Mouse (Mus musculus) embryonic facial prominence, embryonic 13.5 days (tissue): ENCODE results near the gene Clec9a. TPM values are rescaled to one million over a fixed set of nuclear protein-coding genes. Genes with fewer than 3 reads are reported as not detected.
A peak's percentile ranks its signal among the peaks of the same experiment; 100 is the strongest.

Experiments used
- ATAC-seq: fragments of 200-750 bp; cut with Nextera tagmentation; 2 replicates; pipeline ENCODE4 v1.8.0; 2017; ENCODE audit warnings: low read depth; ENCODE audit not compliant: insufficient number of reproducible peaks, insufficient read depth, low FRiP score, low TSS enrichment
- H3K27ac ChIP-seq: fragments of 300-500 bp; sonication (generic); 2 replicates; pipeline ENCODE4 v1.5.1; 2015; ENCODE audit warnings: moderate library complexity, mild to moderate bottlenecking, inconsistent platforms
- H3K27me3 ChIP-seq: fragments of 300-500 bp; sonication (generic); 2 replicates; pipeline ENCODE4 v1.6.1; 2015; ENCODE audit warnings: mild to moderate bottlenecking, inconsistent platforms
- H3K36me3 ChIP-seq: fragments of 300-500 bp; sonication (generic); 2 replicates; pipeline ENCODE4 v1.6.1; 2015; ENCODE audit warnings: mild to moderate bottlenecking, inconsistent platforms
- H3K4me1 ChIP-seq: fragments of 300-500 bp; sonication (generic); 2 replicates; pipeline ENCODE4 v1.6.1; 2015; ENCODE audit warnings: inconsistent platforms
- H3K4me2 ChIP-seq: fragments of 300-500 bp; sonication (generic); 2 replicates; pipeline ENCODE4 v1.6.1; 2015; ENCODE audit warnings: moderate library complexity, mild to moderate bottlenecking, inconsistent platforms
- H3K4me3 ChIP-seq: fragments of 300-500 bp; sonication (generic); 2 replicates; pipeline ENCODE4 v1.5.1; 2015; ENCODE audit warnings: mild to moderate bottlenecking, inconsistent platforms
- H3K9ac ChIP-seq: fragments of 300-500 bp; sonication (generic); 2 replicates; pipeline ENCODE4 v1.6.1; 2015; ENCODE audit warnings: mild to moderate bottlenecking, inconsistent platforms
- H3K9me3 ChIP-seq: fragments of 300-500 bp; sonication (generic); 2 replicates; pipeline ENCODE4 v1.6.1; 2016; ENCODE audit warnings: inconsistent platforms
- WGBS: fragments of 180-500 bp; shearing (Covaris S2); methylation state at CpG from one replicate; pipeline ENCODE4 v1.1.7; 2015; ENCODE audit warnings: mixed read lengths; 5-methylcytosine and 5-hydroxymethylcytosine counted together
- polyA plus RNA-seq: library from polyadenylated mRNA; unstranded; fragments of >200 nt; fragmentation: Nextera tagmentation; extraction: Ambion mirVana; gene quantifications from 2 replicates; pipeline ENCODE4 v1.2.1, GENCODE M21; 2015

Gene Clec9a
- polyA plus RNA-seq, 1 experiment from 2014 or later, result 0.06 TPM

GRCm38 (mm10) chr6:129393732-129394131, 14.9 kb upstream of the Clec9a start:
- no peaks in the 10 kb centered on the region for H3K9me3 ChIP-seq
- no peaks in the 10 kb centered on the region for H3K4me1 ChIP-seq
- H3K4me2 ChIP-seq, result no peak overlapping the region
- no peaks in the 10 kb centered on the region for H3K27me3 ChIP-seq
- no peaks in the 10 kb centered on the region for H3K36me3 ChIP-seq
- no peak overlapping the region for H3K9ac ChIP-seq
- H3K27ac ChIP-seq, result no peak overlapping the region
- H3K4me3 ChIP-seq, result no peak overlapping the region
- ATAC-seq, result no peak
- 74% methylated on average over 6 of the region's 6 CpGs for WGBS

- no peak within 1 kb of the TSS for H3K4me3 ChIP-seq
- no peaks in the 10 kb centered on the region for H3K4me1 ChIP-seq
- no peak within 1 kb of the TSS for H3K4me2 ChIP-seq
- H3K27ac ChIP-seq, result no peak within 1 kb of the TSS
- no peaks in the 10 kb centered on the region for H3K9me3 ChIP-seq
- no peaks in the 10 kb centered on the region for H3K27me3 ChIP-seq
- no peak for ATAC-seq
- no peak within 1 kb of the TSS for H3K9ac ChIP-seq
- H3K36me3 ChIP-seq, result no peaks in the 10 kb centered on the region
- WGBS, result 77% methylated on average over 8 of the region's 8 CpGs
Observed at GRCm38 (mm10) chr6:129396997-129397396, 11.7 kb upstream of the Clec9a start, which contains the start of gene Clec1b. Gene Clec1b (plus strand): TSS chr6:129397297.

GRCm38 (mm10) chr6:129399945-129400344, 8.7 kb upstream of the Clec9a start:
- Histone ChIP-seq H3K4me2 (no peak overlapping the region), H3K4me1 (no peaks in the 10 kb centered on the region), H3K4me3 (no peak overlapping the region), H3K9me3 (no peaks in the 10 kb centered on the region), H3K27me3 (no peaks in the 10 kb centered on the region), H3K27ac (no peak overlapping the region), H3K9ac (no peak overlapping the region), H3K36me3 (no peaks in the 10 kb centered on the region)
- 62% methylated on average over 6 of the region's 6 CpGs for WGBS
- no peak for ATAC-seq

DNA sequence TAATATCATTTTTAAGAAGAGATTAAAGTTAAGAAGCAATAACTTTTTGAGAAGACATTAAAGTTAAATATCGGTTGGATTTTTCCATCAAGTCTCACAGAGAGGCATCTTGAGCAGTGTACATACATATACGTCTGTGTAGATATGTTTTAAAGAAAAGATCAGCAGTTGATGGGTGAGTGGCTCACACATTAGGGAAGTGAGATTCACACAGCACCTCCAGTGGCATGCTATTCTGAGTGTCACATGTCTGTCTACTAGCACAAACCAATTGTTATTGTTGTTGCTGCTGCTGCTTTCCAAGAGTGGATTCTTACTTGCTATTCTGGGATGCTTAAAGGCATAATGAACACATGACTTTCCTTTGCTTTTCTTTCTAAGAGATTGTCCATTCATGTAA, 6.3 kb upstream of the Clec9a start:
- ATAC-seq, result no peak
- WGBS, result 90% methylated on average over 2 of the region's 2 CpGs
- H3K4me2 ChIP-seq, result no peak overlapping the region
- no peaks in the 10 kb centered on the region for H3K4me1 ChIP-seq
- H3K4me3 ChIP-seq, result no peak overlapping the region
- no peak overlapping the region for H3K9ac ChIP-seq
- no peaks in the 10 kb centered on the region for H3K9me3 ChIP-seq
- no peaks in the 10 kb centered on the region for H3K27me3 ChIP-seq
- H3K36me3 ChIP-seq, result no peaks in the 10 kb centered on the region
- no peak overlapping the region for H3K27ac ChIP-seq

DNA sequence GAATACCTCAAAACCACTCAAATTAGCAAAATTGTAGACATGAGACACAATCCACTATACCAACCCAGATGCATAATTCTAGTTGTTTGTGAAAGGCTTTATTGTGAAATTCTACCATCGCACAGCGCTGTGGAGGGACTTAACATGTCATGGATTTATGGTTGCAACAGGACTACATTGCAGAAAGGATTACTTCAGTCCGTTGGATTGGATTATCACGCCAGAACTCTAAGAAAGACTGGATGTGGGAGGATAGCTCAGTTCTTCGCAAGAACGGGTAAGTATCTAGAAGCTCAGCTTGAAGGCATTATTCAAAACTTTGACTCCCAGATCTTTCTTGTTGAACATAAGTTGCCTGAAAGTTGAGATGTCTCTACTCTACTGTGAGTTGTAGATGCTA, 5.3 kb upstream of the Clec9a start:
- Histone ChIP-seq H3K27ac (no peak overlapping the region), H3K9me3 (no peaks in the 10 kb centered on the region), H3K4me1 (no peaks in the 10 kb centered on the region), H3K4me3 (no peak overlapping the region), H3K36me3 (no peaks in the 10 kb centered on the region), H3K9ac (no peak overlapping the region), H3K4me2 (no peak overlapping the region), H3K27me3 (no peaks in the 10 kb centered on the region)
- ATAC-seq, result no peak
- 71% methylated on average over 6 of the region's 6 CpGs for WGBS

DNA sequence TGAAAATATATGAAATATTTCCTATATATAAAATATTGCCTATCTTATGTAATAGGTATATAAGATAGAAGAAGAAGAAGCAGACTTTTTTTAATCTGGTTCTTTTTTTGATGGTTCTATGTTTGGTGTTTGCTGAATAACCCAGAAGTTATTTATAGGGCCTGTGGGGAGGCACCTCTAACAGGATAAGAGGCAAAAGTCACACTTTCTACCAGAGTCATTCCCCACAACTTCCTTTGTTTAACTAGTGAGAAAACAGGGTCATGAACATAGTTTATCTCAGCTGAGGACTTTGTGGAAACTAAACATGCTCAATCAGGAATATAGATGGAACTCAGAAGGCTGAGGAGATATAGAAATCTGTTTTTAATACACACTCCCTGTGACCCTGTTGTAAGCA, 2.7 kb upstream of the Clec9a start:
- Histone ChIP-seq H3K27me3 (no peaks in the 10 kb centered on the region), H3K9me3 (no peaks in the 10 kb centered on the region), H3K36me3 (no peaks in the 10 kb centered on the region), H3K4me3 (no peak overlapping the region), H3K4me1 (no peaks in the 10 kb centered on the region), H3K4me2 (no peak overlapping the region), H3K9ac (no peak overlapping the region), H3K27ac (no peak overlapping the region)
- ATAC-seq, result no peak

- Histone ChIP-seq H3K4me3 (no peak overlapping the region), H3K9me3 (no peaks in the 10 kb centered on the region), H3K4me1 (no peaks in the 10 kb centered on the region), H3K27me3 (no peaks in the 10 kb centered on the region), H3K27ac (no peak overlapping the region), H3K9ac (no peak overlapping the region), H3K4me2 (no peak overlapping the region), H3K36me3 (no peaks in the 10 kb centered on the region)
- ATAC-seq, result no peak
- WGBS, result 40% methylated on average over 2 of the region's 2 CpGs
Observed at GRCm38 (mm10) chr6:129407324-129407723, 1.3 kb upstream of the Clec9a start.

- no peaks in the 10 kb centered on the region for H3K27me3 ChIP-seq
- H3K9me3 ChIP-seq, result no peaks in the 10 kb centered on the region
- H3K4me2 ChIP-seq, result no peak overlapping the region
- no peak overlapping the region for H3K4me3 ChIP-seq
- no peak overlapping the region for H3K9ac ChIP-seq
- H3K36me3 ChIP-seq, result no peaks in the 10 kb centered on the region
- no peak overlapping the region for H3K27ac ChIP-seq
- no peak for ATAC-seq
- 89% methylated on average over 1 of the region's 1 CpGs for WGBS
- H3K4me1 ChIP-seq, result no peaks in the 10 kb centered on the region
Observed at GRCm38 (mm10) chr6:129414177-129414576, 5.5 kb downstream of the Clec9a start.

DNA sequence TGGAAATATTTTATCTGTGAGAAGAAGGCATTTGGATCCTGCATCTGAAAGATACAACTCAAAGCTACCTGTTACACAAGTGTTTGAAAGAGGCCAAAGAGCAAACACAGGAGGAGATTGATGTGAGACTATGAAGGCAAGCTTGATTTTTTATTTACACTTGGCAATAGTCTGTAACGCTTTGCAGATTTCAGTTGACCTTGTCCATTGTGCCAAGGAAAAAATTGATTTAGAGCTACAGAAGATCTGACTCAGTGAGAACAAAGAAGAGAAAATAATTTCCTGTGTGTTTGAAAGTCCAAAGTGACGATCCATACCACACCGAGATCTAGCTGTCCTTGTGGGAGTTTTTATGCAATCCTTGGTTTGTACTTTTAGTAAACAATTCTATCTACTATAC, 13.6 kb downstream of the Clec9a start:
- no peak for ATAC-seq
- Histone ChIP-seq H3K27ac (no peak overlapping the region), H3K4me3 (no peak overlapping the region), H3K9me3 (no peaks in the 10 kb centered on the region), H3K4me2 (no peak overlapping the region), H3K36me3 (no peaks in the 10 kb centered on the region), H3K4me1 (peaks cover 10% of the 10 kb centered on the region), H3K27me3 (no peaks in the 10 kb centered on the region), H3K9ac (no peak overlapping the region)
- WGBS, result 85% methylated on average over 3 of the region's 3 CpGs

DNA sequence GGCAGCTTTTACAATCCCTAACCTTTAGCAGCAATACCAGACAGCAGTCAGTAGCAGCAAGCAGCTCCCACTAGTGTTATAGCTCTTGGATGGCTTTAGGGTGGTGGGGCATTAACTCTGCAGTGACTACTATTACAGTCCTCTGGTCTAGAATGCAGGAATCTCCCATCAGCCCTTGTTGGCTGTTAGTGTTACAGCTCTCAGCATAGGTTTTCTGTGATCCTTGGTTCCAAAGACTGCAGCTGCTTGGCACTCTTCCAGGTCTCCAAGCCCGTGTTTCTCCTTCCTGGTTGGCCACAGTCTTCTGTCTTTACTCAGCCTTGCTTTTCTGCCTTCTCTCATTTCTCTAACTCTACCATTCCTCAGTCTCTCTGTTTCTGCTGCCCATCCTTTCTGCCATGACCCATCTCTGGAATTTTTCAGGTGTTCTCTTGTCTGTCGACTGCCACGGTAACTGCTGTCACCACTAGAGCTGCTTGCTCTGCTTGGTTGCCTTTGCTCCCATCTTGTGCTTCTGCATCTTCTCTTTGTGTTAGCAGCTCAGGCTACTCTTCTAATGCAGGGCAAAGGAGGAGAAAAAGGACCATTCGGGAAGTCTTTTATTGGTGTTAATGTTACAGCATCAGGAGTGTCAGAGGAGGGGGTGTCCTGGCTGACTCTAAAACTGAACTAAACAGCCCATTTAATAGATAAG, 14.5 kb downstream of the Clec9a start:
- no peaks in the 10 kb centered on the region for H3K27me3 ChIP-seq
- ATAC-seq, result no peak
- H3K4me3 ChIP-seq, result no peak overlapping the region
- H3K9me3 ChIP-seq, result no peaks in the 10 kb centered on the region
- H3K36me3 ChIP-seq, result no peaks in the 10 kb centered on the region
- H3K27ac ChIP-seq, result peak overlapping the region; percentile 11; the same call in 1 of the 2 replicates
- peaks cover 10% of the 10 kb centered on the region for H3K4me1 ChIP-seq
- no peak overlapping the region for H3K4me2 ChIP-seq
- no peak overlapping the region for H3K9ac ChIP-seq
- 58% methylated on average over 4 of the region's 4 CpGs for WGBS

GRCm38 (mm10) chr6:129423734-129424072, 15.0 kb downstream of the Clec9a start:
- H3K27me3 ChIP-seq, result no peaks in the 10 kb centered on the region
- peaks cover 10% of the 10 kb centered on the region for H3K4me1 ChIP-seq
- ATAC-seq, result peak; percentile 67
- 0 out of 2 replicates have a peak overlapping the region, but pooled peaks have one; percentile 11 for H3K27ac ChIP-seq
- H3K4me3 ChIP-seq, result no peak overlapping the region
- no peak overlapping the region for H3K4me2 ChIP-seq
- no peaks in the 10 kb centered on the region for H3K9me3 ChIP-seq
- WGBS, result 16% methylated on average over 1 of the region's 1 CpGs
- H3K9ac ChIP-seq, result no peak overlapping the region
- no peaks in the 10 kb centered on the region for H3K36me3 ChIP-seq

DNA sequence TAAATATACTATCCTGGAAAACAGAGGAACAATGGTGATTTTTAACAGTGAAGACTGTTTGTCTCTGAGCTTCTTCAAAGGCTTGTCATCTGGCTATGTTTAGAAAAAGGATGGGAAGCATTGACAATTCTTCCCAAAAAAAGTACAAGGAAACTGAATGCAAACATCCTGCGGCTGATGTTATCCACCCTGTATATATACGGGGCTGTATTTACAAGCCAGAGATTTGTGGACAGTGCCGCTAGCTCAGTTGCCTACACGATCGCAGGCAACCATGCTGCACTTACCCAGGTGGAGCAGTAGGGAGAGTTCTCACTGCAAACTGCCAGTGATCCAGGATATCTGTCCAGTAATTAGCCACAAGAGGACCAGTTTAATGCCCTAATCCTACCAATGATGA, 16.6 kb downstream of the Clec9a start:
- ATAC-seq, result no peak
- no peaks in the 10 kb centered on the region for H3K27me3 ChIP-seq
- WGBS, result 64% methylated on average over 5 of the region's 5 CpGs

More for the DNA sequence above, 16.6 kb downstream of the Clec9a start:
- Histone ChIP-seq H3K9me3 (no peaks in the 10 kb centered on the region), H3K36me3 (no peaks in the 10 kb centered on the region), H3K9ac (no peak overlapping the region), H3K27ac (no peak overlapping the region), H3K4me3 (no peak overlapping the region), H3K4me2 (no peak overlapping the region), H3K4me1 (peaks cover 10% of the 10 kb centered on the region)
